Mouse (Mus musculus): ENCODE results near the gene Srsf9.

DNA sequence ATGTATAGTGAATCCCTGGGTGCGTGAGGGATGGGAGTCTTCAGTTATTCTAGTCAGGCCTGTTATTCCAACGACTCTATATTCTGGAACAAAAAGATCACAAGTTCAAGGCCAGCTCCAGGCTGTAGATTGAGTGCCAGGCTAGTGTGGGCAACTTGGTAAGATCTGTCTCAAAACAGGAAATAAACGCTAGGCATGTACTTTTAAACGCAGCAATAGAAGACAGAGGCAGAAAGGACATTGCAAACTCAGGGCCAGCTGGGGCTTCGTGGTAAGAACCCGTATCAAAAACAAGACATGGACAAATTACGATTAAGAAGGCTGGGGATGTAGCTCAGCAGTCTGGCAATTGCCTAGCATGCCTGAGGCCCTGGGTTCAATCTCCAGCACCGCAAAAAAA lies 32.5 kb downstream of the Srsf9 start:
- TF ChIP-seq CTCF (IDR thresholded peaks at IDR 0.05; ENCODE audit: insufficient read depth, low read length) (no peak), POLR2A (IDR thresholded peaks at IDR 0.05; ENCODE audit: borderline replicate concordance, extremely low read depth, low read depth, low read length) (no peak)

Data from lung, adult 2 months (tissue).